Mouse (Mus musculus) spleen, adult 2 months (tissue): Measurements from ENCODE around the gene Rarg.

ENCODE experiments used
- CTCF ChIP-seq: fragments of 200-500 bp; IDR thresholded peaks from 2 replicates; pipeline ENCODE4 v1.5.1; 2011; ENCODE audit warnings: mild to moderate bottlenecking, inconsistent platforms; ENCODE audit not compliant: insufficient read depth, insufficient read length, insufficient replicate concordance; ENCODE audit errors: extremely low read depth
- POLR2A ChIP-seq: fragments of 200-500 bp; IDR thresholded peaks from 2 replicates; pipeline ENCODE4 v1.6.1; 2011; ENCODE audit warnings: low read depth, low read length, inconsistent platforms

DNA sequence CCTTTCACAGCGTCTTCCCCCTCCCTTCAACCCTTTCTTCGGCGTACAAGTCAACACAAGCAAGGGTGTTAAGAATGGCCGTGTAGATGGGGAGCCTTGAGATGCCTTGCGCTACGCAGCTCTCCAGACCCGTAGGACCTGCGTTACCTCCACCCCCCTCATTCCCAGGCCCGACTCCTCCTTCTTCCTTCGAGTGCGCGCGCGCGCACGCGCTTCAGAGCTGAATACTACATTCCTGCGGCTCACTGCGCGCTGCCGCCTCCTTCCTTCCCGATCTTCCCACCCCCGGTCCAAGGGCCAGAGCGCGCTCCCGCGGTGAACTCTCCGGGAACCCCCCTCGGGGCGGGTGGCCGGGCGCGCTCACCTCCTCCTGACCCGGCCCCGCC, 10.5 kb downstream of the Rarg start:
- no peak for TF ChIP-seq POLR2A
- TF ChIP-seq CTCF, result no peak
